Mouse (Mus musculus) right cerebral cortex, postnatal 14 days (tissue): ENCODE results near the gene Mrps15.
"Not testable (repeated sequence)": the region's sequence is repeated elsewhere in the genome, so short reads cannot be mapped to it uniquely, and the experiment has no call there.

ENCODE experiments used
- DNase-seq: peaks from one replicate; pipeline ENCODE4 v3.0.0; 2022

The Mrps15 gene

GRCm38 (mm10) chr4:126079266-126079665, 32.5 kb downstream of the Mrps15 start:
- no peak for DNase-seq

DNA sequence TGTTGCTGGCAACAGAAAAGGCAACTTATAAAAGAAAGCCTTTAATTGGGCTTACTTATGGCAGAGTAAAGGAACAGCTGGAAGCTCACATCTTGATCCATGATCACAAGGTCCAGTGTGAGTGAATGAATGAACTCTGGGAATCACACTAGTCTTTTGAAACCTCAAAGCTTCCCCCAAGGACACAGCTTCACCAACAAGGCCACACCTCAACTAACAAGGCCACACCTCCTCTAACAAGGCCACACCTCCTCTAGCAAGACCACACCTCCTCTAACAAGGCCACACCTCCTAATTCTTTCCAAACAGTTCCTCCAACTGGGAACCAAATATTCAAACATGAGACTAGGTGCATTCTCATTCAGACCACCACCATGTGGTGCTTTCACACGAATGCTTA, 34.9 kb downstream of the Mrps15 start:
- no peak for DNase-seq

DNA sequence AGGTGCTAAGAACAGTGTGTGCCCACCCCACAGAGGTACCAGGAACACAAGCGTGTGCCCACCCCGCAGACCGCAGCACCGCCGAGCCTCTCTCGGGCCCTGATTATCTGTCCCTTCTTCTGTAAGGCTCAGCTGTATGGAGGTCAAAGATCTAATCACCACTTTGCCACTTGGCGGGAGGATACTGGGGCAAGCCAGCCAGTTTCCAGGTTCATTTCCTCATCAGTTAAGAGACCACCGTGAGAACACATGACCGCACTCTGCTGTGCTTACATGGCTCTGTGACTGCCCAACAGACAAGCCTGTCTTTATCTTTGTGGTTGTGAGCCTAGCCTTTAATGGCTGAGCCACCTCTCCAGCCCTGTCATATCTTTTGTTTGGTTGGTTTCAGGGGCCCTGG, 36.3 kb downstream of the Mrps15 start:
- no peak for DNase-seq

GRCm38 (mm10) chr4:126084382-126084781, 37.7 kb downstream of the Mrps15 start:
- DNase-seq: no peak

GRCm38 (mm10) chr4:126085996-126086576, 39.4 kb downstream of the Mrps15 start:
- DNase-seq: peak; percentile 78

DNA sequence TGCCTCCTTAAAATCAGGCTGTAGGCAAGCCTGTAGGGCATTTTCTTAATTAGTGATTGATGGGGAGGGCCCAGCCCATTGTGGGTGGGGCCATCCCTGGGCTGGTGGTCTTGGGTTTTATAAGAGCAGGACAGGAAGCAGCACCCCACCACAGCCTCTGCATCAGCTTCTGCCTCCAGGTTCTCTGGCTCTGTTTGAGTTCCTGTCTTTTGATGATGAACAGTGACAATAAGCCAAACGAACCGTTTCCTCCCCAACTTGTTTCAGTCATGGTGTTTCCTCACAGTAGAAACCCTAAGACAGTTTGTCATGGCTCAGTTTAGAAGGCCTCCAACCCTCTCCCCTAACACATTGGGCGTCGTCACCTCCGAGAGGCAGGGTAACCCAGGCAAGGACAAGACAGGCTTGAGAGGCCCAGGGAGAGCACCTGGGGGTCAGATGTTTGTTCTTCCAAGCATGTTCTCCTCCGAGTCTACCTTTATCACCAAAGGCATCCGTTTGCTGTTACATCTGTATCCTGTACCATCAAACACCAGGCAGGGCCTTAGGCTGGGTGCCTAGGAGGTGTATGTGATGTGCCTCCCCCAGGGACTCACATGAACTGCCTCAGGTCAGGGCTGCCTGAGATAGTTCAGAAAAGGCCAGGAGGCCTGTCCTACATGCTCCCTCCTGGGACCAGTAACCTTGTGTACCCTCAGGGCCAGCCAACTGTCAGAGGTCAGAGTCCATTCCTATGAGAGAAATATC, 43.5 kb downstream of the Mrps15 start:
- no peak for DNase-seq

GRCm38 (mm10) chr4:126090848-126091124, 44.1 kb downstream of the Mrps15 start:
- DNase-seq: no peak

GRCm38 (mm10) chr4:126091873-126092272, 45.1 kb downstream of the Mrps15 start:
- DNase-seq: no peak

DNA sequence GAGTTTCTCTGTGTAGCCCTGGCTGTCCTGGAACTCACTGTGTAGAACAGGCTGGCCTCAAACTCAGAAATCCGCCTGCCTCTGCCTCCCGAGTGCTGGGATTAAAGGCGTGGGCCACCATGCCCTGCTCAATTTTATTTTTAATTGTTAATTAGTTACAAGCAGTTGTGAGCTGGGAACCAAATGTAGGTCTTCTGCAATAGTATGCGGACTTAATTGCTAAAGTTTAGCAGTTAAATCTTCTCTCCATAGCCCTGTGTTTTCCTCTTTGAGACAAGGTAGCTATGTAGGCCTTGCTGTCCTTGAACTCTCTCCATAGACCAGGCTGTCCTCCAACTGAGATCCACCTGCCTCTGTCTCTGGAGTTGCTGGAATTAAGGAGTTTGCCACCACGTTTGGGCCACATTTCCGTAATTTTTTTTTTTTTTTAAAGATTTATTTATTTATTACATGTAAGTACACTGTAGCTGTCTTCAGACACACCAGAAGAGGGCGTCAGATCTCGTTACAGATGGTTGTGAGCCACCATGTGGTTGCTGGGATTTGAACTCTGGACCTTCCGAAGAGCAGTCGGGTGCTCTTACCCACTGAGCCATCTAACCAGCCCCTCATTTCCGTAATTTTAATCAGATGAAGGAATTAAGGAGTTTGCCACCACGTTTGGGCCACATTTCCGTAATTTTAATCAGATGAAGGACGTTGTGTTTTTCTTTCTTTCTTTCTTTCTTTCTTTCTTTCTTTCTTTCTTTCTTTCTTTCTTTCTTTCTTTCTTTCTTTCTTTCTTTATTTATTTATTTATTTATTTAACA, 49.1 kb downstream of the Mrps15 start:
- DNase-seq: not testable (repeated sequence)

GRCm38 (mm10) chr4:126096464-126097111, 49.9 kb downstream of the Mrps15 start, which contains the start of gene Lsm10:
Gene Lsm10, plus strand, starts transcription at chr4:126096623.
- DNase-seq: peak; percentile 96

GRCm38 (mm10) chr4:126097711-126098253, 51.1 kb downstream of the Mrps15 start:
- DNase-seq: no peak

DNA sequence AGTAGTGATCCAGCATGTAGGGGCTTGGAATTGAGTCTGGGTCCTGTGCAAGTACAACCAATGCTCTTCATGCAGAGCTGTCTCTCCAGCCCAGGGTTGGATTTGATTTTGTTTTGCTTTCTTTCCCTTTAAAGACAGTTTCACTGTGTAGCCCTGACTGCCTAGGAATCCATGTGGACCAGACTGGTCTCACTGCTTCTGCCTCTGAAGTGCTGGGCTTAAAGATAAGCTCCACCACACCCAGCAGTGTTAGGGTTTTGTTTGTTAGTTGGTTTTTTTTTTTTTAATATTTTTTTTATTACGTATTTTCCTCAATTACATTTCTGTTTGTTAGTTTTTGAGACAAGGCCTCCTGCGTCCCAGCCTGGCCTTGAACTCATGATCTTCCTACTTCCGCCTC, 52.6 kb downstream of the Mrps15 start:
- no peak for DNase-seq

DNA sequence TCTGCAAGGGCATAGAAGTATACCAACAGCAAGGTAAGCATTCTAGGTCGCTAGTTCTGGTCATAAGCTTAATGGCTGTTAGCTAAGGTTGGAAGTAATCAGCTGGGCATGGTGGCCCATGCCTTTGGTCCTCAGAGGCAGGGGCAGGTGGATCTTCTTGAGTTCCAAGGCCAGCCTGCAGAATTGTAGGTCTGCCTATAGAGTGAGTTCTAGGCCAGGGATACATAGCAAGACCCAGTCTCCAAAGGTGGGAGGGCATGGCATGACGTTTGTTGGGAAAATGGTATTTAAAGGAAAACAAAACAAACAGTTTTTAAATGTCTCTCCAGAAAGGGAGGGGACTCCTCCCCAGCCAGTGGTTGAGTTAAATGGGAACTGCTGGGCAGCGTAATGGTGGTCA, 54.0 kb downstream of the Mrps15 start:
- DNase-seq: no peak

DNA sequence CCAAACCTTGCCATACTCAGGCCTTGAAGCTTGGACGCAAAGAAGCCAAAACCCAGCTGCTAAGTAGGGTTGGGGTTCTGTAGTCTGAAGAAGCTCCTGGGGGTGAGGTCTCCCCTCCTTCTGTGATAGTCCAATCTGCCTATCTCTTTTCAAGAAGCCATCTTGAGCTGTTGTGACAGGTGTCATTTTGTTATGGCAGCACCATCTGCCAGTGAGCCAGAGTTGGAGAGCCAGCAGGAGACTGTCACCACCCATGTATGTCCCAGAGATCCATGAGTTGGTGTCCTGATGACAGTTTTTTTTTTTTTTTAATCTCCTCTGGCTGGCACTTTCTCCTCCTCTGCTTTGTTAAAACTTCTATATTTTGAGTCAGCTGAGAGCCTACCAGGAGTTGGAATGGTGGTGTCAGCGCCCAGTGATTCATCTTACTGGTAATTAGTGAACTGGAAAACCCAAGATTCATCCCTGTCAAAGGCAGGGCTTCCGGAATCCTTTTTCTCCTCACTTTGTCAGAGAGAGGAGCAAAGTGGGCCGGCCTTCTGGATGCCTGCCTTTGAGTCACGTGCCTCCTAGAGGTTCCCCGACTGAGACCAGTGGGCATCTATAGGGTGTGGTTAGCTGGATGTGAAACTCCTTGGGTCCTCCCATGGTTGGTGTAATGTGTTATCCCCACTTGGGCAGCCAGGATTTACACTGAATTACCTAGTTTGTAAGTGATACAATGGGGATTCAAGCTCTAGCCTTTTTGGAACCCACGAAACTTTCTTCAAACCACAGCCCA, 55.5 kb downstream of the Mrps15 start:
- DNase-seq: no peak

DNA sequence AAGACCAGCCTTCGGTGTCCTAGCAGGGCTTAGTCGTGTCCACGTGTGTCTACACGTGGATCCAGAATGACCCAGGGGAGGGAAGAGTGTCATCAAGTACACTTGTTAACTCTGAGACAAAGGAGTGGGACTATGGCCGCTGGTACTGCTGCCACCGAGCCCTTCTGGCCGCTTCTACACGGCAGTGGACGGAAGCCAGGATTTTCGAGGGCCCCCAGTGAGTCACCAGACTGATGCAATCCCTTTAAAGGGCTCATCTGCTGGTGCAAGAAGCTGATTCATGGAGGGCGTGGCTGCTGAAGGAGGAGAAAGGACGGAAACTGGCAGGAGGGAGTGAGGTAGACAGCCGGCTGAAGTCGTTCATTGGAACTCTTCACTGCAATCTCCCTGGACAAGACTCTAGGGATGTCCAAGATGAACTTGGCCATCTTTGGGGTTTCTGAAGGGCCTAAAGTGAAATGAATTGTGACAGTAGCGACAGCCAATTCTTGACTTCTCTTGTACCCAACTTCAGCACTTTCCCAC, 56.4 kb downstream of the Mrps15 start:
- DNase-seq: peak; percentile 79

DNA sequence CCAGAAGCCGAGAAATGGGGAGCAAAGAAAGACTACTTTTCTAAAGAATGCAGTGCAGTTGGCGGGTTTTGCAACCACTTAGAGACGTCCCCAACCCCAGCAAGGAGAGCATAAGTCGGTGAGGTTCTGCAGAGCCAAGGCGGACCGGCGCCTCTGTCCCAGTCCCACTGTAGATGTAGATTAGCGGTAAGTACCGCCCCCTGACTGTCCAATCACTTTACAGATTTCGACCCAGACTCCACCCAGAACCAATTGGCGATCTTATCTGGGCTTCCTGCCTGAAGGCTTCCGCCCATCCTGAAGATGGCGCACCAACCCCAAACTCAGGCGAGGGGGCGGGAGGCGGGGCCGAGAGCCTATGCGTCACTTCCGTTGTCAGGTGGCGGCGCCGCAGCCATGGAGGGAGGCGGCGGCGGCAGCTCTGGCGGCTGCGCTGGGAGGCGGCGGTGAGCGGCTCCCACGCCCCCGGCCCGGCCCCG, 56.9 kb downstream of the Mrps15 start, which contains the start of gene Stk40:
Gene Stk40, plus strand, starts transcription at position 368 of the 479 bp plus-strand sequence.
- DNase-seq: peak; percentile 93

- DNase-seq: no peak
Measured at GRCm38 (mm10) chr4:126104261-126105075, 57.7 kb downstream of the Mrps15 start.
